Mouse (Mus musculus) hindbrain, embryonic 10.5 days (tissue): ENCODE results near the gene Cebpz. TPM values are rescaled to one million over a fixed set of nuclear protein-coding genes. Genes with fewer than 3 reads are reported as not detected.

Experiments used
- DNase-seq: peaks from one replicate; pipeline ENCODE4 v3.0.0-alpha.2; 2017; ENCODE audit warnings: low spot score
- H3K27ac ChIP-seq: fragments of 300-500 bp; sonication (generic); 2 replicates; pipeline ENCODE4 v1.5.1; 2016; ENCODE audit warnings: mild to moderate bottlenecking, moderate library complexity
- H3K27me3 ChIP-seq: fragments of 300-500 bp; sonication (generic); 2 replicates; pipeline ENCODE4 v1.6.1; 2016; ENCODE audit warnings: mild to moderate bottlenecking; ENCODE audit not compliant: poor library complexity, insufficient read depth, severe bottlenecking
- H3K36me3 ChIP-seq: fragments of 300-500 bp; sonication (generic); 2 replicates; pipeline ENCODE4 v1.6.1; 2016; ENCODE audit warnings: mild to moderate bottlenecking, moderate library complexity
- H3K4me1 ChIP-seq: fragments of 300-500 bp; sonication (generic); replicated peaks from 2 replicates; pipeline ENCODE4 v1.6.1; 2016; ENCODE audit warnings: mild to moderate bottlenecking
- H3K4me3 ChIP-seq: fragments of 300-500 bp; sonication (generic); 2 replicates; pipeline ENCODE4 v1.5.1; 2016; ENCODE audit warnings: mild to moderate bottlenecking, moderate library complexity
- H3K9me3 ChIP-seq: fragments of 300-500 bp; sonication (generic); 2 replicates; pipeline ENCODE4 v1.6.1; 2016; ENCODE audit warnings: mild to moderate bottlenecking, moderate library complexity
- WGBS: fragments of 180-500 bp; shearing (Covaris S2); methylation state at CpG from one replicate; pipeline ENCODE4 v1.1.7; 2016; 5-methylcytosine and 5-hydroxymethylcytosine counted together
- polyA plus RNA-seq: library from polyadenylated mRNA; unstranded; fragments of >200 nt; fragmentation: Nextera tagmentation; extraction: Ambion mirVana; gene quantifications from 2 replicates; pipeline ENCODE4 v1.2.1, GENCODE M21; 2016

Cebpz gene
- polyA plus RNA-seq, 1 experiment from 2014 or later = 39.5 TPM

GRCm38 (mm10) chr17:78891020-78891419 lies 45.8 kb downstream of the Cebpz start:
- no peaks in the 10 kb centered on the region for H3K27me3 ChIP-seq
- no peaks in the 10 kb centered on the region for H3K4me1 ChIP-seq
- DNase-seq = no peak
- 87% methylated on average over 9 of the region's 9 CpGs for WGBS
- no peak overlapping the region for H3K27ac ChIP-seq
- H3K36me3 ChIP-seq = no peaks in the 10 kb centered on the region
- H3K4me3 ChIP-seq = no peak overlapping the region
- H3K9me3 ChIP-seq = no peaks in the 10 kb centered on the region

DNA sequence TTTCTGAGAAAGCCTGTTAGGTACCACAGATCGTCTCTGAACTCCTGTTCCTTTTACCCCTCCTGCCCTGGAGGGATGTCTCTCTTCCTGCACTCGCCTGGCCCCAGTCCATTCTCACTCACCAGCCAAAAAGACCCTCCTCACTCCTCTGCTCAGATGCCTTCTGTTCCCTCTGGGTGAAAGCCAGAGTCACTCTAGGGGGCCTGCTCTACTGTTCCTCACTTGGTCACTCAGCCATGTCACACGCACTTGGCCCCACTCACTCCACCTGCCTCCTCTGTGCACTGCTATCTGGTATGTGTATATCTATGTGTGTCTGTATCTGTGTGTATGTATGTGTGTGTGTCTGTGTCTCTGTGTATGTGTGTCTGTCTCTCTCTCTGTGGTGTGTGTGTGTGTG lies 47.7 kb downstream of the Cebpz start:
- no peak for DNase-seq
- Histone ChIP-seq H3K4me3 (no peak overlapping the region), H3K27ac (no peak overlapping the region), H3K9me3 (peaks cover 4% of the 10 kb centered on the region; the same call in 1 of the 2 replicates), H3K27me3 (no peaks in the 10 kb centered on the region), H3K4me1 (no peaks in the 10 kb centered on the region), H3K36me3 (no peaks in the 10 kb centered on the region)
- 62% methylated on average over 3 of the region's 3 CpGs for WGBS

DNA sequence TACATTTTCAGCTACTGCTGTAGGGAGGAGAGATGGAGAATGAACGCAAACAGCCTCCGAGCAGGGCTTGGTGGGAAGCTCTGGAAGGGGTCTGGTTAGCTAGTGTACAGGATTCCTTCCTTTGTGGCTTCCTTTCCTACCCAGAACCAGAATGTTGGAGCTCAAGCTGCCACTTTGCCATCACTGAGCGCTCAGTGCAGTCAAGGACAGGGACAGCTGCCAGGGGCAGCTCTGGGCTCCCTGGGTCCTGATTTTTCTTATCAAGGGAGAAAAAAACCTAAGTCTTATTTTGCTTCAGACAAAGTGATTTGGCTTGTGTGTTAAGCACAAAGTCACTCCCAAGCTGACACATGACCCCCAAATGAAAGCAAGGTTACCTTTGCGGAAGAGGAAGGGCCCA lies 48.3 kb downstream of the Cebpz start:
- Histone ChIP-seq H3K27me3 (no peaks in the 10 kb centered on the region), H3K9me3 (peaks cover 4% of the 10 kb centered on the region; the same call in 1 of the 2 replicates), H3K27ac (no peak overlapping the region), H3K4me1 (no peaks in the 10 kb centered on the region), H3K4me3 (no peak overlapping the region), H3K36me3 (no peaks in the 10 kb centered on the region)
- DNase-seq = no peak
- WGBS = 88% methylated on average over 4 of the region's 4 CpGs

DNA sequence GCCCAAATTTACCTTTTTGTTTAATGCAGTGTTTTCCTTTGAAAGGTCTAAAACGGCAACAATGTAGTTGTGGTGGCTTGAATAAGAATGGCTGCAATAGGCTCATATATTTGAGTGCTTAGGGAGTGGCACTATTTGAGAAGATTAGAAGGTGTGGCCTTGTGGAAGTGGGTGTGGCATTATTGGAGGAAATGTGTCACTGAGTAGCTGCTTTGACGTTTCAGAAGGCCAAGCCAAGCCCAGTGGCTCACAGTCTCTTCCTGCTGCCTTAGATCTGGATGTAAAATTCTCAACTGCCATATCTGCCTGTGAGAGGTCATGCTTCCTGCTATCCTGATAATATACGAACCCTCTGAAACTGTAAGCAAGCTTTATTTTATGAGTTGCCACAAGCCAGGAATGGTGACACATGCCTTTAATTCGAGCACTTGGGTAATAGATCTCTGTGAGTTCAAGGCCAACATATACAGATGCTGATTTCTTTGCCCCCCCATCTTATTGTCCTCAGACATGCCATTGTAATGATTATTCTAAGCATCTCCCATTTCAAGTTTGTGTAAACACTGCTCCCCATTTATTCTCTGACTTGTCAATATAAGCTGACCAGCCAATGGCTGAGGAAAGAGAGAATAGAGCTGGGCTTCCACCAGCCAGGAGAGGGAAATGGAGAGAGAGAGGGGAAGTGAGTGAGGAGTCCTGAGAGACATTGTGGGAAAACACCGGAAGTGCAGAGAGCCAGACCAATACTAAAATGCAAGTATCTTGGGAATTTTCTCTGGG lies 51.4 kb downstream of the Cebpz start:
- Histone ChIP-seq H3K27ac (no peak overlapping the region), H3K36me3 (no peaks in the 10 kb centered on the region), H3K9me3 (peaks cover 4% of the 10 kb centered on the region; the same call in 1 of the 2 replicates), H3K4me1 (peaks cover 20% of the 10 kb centered on the region), H3K27me3 (no peaks in the 10 kb centered on the region), H3K4me3 (no peak overlapping the region)
- no peak for DNase-seq
- WGBS = 88% methylated on average over 5 of the region's 5 CpGs

DNA sequence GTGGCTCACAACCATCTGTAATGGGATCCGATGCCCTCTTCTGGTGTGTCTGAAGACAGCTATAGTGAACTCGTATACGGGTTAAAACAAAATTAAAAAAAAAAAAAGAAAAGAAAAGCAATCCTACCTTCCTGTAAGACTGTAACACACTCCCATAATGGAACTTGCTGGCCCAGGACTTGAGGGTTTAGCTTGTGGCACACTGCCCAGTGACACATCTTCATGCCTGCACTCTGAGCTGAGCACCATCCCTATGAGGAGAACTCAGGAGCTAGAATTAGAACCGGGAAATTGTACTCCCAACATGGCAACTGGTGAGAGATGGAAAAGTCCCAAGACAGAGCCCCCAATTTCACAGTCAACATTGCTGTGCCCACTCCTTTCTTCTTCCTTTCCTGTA lies 53.6 kb downstream of the Cebpz start:
- H3K9me3 ChIP-seq = peaks cover 4% of the 10 kb centered on the region; the same call in 1 of the 2 replicates
- H3K36me3 ChIP-seq = no peaks in the 10 kb centered on the region
- H3K4me3 ChIP-seq = no peak overlapping the region
- no peaks in the 10 kb centered on the region for H3K27me3 ChIP-seq
- 96% methylated on average over 4 of the region's 4 CpGs for WGBS
- no peak overlapping the region for H3K27ac ChIP-seq
- no peak for DNase-seq
- peaks cover 20% of the 10 kb centered on the region for H3K4me1 ChIP-seq

- H3K27me3 ChIP-seq = no peaks in the 10 kb centered on the region
- WGBS = 3% methylated on average over 28 of the region's 28 CpGs
Measured at GRCm38 (mm10) chr17:78882401-78883112, 54.3 kb downstream of the Cebpz start, which contains the start of gene Eif2ak2. Eif2ak2 (minus strand) TSS chr17:78882573.

DNA sequence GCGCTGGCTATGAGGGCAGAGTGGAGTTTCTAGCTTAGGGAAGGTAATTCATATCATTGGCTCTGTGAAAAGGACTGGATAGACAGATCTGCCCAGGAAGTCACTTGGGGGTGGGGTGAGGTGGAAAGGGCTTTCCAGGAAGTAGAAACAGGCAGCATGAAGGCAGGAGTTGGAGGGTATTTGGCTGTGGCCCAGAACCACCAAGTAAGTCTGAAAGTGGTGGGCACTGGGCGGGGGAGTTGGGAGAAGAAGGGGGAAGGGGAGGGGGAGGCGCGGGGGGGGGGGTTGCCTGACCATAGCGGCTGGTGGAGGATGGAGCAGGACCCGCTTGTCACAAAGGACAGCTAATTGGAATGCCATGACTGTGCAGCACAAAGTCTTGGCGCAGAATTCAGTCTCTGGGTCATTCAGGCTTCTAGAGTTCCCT lies 55.0 kb downstream of the Cebpz start:
- DNase-seq = no peak
- 0 out of 2 replicates have a peak, but pooled peaks cover 5% of the 10 kb centered on the region for H3K36me3 ChIP-seq
- H3K27ac ChIP-seq = peak overlapping the region; percentile 86
- H3K4me3 ChIP-seq = peak overlapping the region; percentile 65
- H3K9me3 ChIP-seq = peaks cover 4% of the 10 kb centered on the region; the same call in 1 of the 2 replicates
- H3K27me3 ChIP-seq = no peaks in the 10 kb centered on the region
- H3K4me1 ChIP-seq = peaks cover 20% of the 10 kb centered on the region
- WGBS = 12% methylated on average over 7 of the region's 7 CpGs

More at GRCm38 (mm10) chr17:78882401-78883112, 54.3 kb downstream of the Cebpz start, which contains the start of gene Eif2ak2:
- peaks cover 20% of the 10 kb centered on the region for H3K4me1 ChIP-seq
- DNase-seq = peak; percentile 79
- H3K4me3 ChIP-seq = peak within 1 kb of the TSS; percentile 65
- H3K9me3 ChIP-seq = peaks cover 4% of the 10 kb centered on the region; the same call in 1 of the 2 replicates
- 0 out of 2 replicates have a peak, but pooled peaks cover 4% of the 10 kb centered on the region for H3K36me3 ChIP-seq
- H3K27ac ChIP-seq = peak within 1 kb of the TSS; percentile 86

DNA sequence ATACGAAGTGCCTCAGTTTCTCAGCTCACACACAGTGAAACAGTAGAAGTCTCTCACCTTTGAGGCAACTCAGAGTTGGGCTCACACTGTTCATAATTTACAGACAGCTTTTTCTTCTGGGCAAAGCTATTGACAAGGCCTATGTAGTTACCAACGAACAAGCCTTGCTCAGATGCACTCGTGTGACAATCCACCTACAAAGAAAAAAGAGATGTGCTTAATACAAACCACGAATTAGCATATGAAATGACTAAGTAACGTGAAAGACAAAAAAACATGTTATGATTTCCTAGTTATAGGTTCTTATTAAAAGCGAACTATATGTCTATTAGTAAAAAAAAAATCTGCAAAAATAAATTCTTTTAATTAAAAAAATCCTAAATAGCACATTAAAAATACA lies 63.0 kb downstream of the Cebpz start:
- Histone ChIP-seq H3K4me1 (no peaks in the 10 kb centered on the region), H3K4me3 (no peak overlapping the region), H3K27me3 (no peaks in the 10 kb centered on the region), H3K9me3 (no peaks in the 10 kb centered on the region), H3K36me3 (peaks cover 14% of the 10 kb centered on the region; the same call in 1 of the 2 replicates), H3K27ac (no peak overlapping the region)
- DNase-seq = no peak
- WGBS = 88% methylated on average over 6 of the region's 6 CpGs

Other genes with a start within 250 kb of the Cebpz start
- gene Strn, start 199.9 kb downstream of the Cebpz start, polyA plus RNA-seq = 4.8 and 6.0 TPM in 2 replicates
- gene Heatr5b, start 101.7 kb downstream of the Cebpz start, polyA plus RNA-seq = 14.9 and 16.0 TPM in 2 replicates
- gene Gpatch11, start 101.5 kb downstream of the Cebpz start, polyA plus RNA-seq = 34.3 and 36.2 TPM in 2 replicates
- 4.9 and 5.2 TPM in 2 replicates for gene Eif2ak2, start 54.5 kb downstream of the Cebpz start, polyA plus RNA-seq
- 0.17 TPM in 1 of 2 replicates, not detected in the other for gene Sult6b1, start 30.1 kb downstream of the Cebpz start, polyA plus RNA-seq
- gene Cebpzos, start 20.6 kb downstream of the Cebpz start, polyA plus RNA-seq = 111 and 118 TPM in 2 replicates
- 46.6 and 58.2 TPM in 2 replicates for gene Ndufaf7, start 70 bp upstream of the Cebpz start, polyA plus RNA-seq
- 34.4 and 42.7 TPM in 2 replicates for gene Prkd3, start 83.8 kb upstream of the Cebpz start, polyA plus RNA-seq
- gene Qpct, start 114.8 kb upstream of the Cebpz start, polyA plus RNA-seq = 4.6 and 5.1 TPM in 2 replicates